Mouse (Mus musculus): ENCODE measurements around the gene Ccdc149.

Ccdc149 gene

GRCm38 (mm10) chr5:52367866-52368840, 103.2 kb downstream of the Ccdc149 start:
- DNase-seq = peak; percentile 41 to 55

- no peak for DNase-seq
These were observed 104.7 kb downstream of the Ccdc149 start for GRCm38 (mm10) chr5:52366661-52367060.

GRCm38 (mm10) chr5:52365930-52366329, 105.4 kb downstream of the Ccdc149 start:
- no peak for DNase-seq

- no peak for DNase-seq
These were observed 106.8 kb downstream of the Ccdc149 start for GRCm38 (mm10) chr5:52364521-52364920.

- peak; percentile 20 to 46 for DNase-seq
These were observed 107.7 kb downstream of the Ccdc149 start, which contains the start of gene Sod3 for GRCm38 (mm10) chr5:52363468-52364150. TSS of gene Sod3 (plus strand) at chr5:52363791.

GRCm38 (mm10) chr5:52362776-52363467, 108.4 kb downstream of the Ccdc149 start:
- no peak for DNase-seq

- no peak for DNase-seq
These were observed 110.9 kb downstream of the Ccdc149 start for GRCm38 (mm10) chr5:52360286-52361049.

- DNase-seq = no peak
These were observed 113.2 kb downstream of the Ccdc149 start for GRCm38 (mm10) chr5:52358120-52358519.

- DNase-seq = no peak
These were observed 114.1 kb downstream of the Ccdc149 start for GRCm38 (mm10) chr5:52357175-52357754.

GRCm38 (mm10) chr5:52355612-52356011, 115.7 kb downstream of the Ccdc149 start:
- no peak for DNase-seq

- DNase-seq = peak; percentile 25 to 53
These were observed 116.9 kb downstream of the Ccdc149 start for GRCm38 (mm10) chr5:52354441-52354840.

- DNase-seq = no peak
These were observed 118.6 kb downstream of the Ccdc149 start for GRCm38 (mm10) chr5:52352730-52353129.

GRCm38 (mm10) chr5:52351561-52351960, 119.8 kb downstream of the Ccdc149 start:
- no peak for DNase-seq

GRCm38 (mm10) chr5:52350451-52350850, 120.9 kb downstream of the Ccdc149 start:
- no peak for DNase-seq

- DNase-seq = no peak
These were observed 124.4 kb downstream of the Ccdc149 start for GRCm38 (mm10) chr5:52346890-52347289.

GRCm38 (mm10) chr5:52339134-52339533, 132.2 kb downstream of the Ccdc149 start:
- DNase-seq = no peak

- no peak for DNase-seq
These were observed 135.7 kb downstream of the Ccdc149 start for GRCm38 (mm10) chr5:52335590-52335989.

GRCm38 (mm10) chr5:52332120-52332519, 139.2 kb downstream of the Ccdc149 start:
- DNase-seq = no peak
